Mouse (Mus musculus): ENCODE measurements around the gene Fubp1. TPM values are rescaled to one million over a fixed set of nuclear protein-coding genes. Genes with fewer than 3 reads are reported as not detected.

Fubp1 gene
- total RNA-seq (2014; fragmentation: Nextera tagmentation) = 197 and 235 TPM in 2 replicates
- total RNA-seq (2017) = 282 and 332 TPM in 2 replicates

DNA sequence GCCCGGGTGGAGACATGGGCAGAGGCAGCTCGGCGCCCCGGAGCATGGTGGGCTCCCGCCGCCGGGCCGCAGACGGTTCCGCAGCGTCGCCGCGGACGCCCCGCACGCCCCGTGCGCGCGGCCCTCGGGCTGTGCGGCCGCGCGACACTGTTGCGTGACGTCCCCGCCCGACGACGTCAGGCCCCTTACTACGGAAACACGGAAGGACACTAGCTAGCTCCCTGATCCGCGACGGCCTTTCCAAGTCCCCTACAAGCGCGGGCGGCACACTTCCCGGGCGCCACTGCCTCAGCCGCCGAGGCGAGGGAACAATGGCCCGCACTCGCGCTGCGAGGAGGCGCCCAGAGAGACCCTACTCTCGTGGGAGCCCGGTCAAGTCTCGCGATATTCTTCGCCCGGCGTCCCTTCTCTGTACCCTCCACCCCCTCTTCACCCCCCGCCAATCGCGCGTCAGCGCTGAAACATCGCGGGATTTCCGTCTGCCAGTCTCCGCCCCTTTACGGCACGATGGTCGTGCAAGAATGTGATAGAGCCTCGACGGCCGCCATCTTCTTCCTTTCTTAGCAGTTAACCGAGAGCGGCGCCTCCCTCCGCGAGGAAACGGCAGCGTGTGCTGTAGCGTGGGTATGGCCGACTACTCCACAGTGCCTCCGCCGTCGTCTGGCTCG is at the start of gene Fubp1, which contains the start of gene Dnajb4:
TSS of gene Fubp1 (plus strand) at position 456 of the 668 bp plus-strand sequence.
TSS of gene Dnajb4 (minus strand) at position 336 of the 668 bp plus-strand sequence.
- peak; percentile 81 for ATAC-seq (replicated peaks; ENCODE audit: low FRiP score, low TSS enrichment, poor library complexity, severe bottlenecking)

DNA sequence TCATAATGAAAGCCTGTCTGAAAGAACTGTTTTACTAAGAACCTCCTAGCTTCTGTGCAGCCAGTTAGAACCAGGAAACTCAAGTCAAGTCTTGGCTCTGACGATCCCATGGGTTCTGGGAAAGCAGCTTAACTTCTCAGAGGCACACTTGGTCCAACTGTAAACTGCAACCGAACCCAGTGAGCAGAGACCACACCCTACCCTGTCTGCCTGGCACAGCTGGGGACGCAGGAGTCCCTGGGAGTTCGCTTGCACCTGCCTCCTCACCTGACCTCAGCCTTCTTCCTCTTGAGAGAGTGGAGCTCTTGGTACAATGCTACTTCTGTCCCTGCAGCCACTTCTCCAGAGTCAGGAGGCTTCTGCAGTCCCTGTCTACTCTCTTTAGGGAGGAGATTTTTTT is 49.6 kb upstream of the Fubp1 start:
- peak; percentile 64; the same call in 1 of the 2 replicates for ATAC-seq (replicated peaks; ENCODE audit: low FRiP score, low TSS enrichment, poor library complexity, severe bottlenecking)

DNA sequence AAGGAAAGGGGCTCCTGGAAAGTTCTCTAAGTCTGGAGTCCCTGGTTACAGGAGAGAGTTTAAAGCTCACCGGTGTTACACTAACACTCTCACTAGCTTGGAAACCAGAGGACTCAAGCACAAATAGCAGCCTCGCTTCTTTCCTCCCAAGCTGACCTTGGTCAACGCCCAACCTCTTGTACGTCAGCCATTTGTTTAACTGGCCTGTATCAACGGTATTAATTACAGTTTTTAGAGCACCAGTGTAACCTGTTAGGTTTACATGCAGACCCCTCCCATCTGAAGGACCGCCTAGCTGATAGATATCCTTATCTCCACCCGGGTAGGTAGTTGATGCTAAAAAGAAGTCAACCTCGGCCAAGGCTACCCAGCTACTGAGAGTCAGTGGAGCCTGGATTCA is 46.9 kb upstream of the Fubp1 start:
- ATAC-seq (replicated peaks; ENCODE audit: low FRiP score, low TSS enrichment, poor library complexity, severe bottlenecking) = no peak

DNA sequence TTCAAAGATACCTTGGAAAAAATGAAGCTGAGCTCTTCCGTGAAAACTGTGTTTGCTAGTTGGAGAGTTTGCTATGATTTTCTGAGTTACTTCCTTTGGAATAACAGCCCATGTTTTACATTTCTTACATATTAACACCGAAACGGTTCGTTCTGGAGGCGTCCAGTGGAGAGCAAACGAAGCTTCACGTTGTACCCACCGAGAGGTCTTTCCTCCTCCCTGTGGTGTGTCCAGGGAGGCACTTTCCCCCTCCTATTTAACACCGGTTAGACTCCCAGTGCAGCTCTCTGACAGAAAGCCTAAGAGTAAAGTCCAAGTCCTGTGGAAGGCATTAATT is 45.2 kb upstream of the Fubp1 start:
- no peak for ATAC-seq (replicated peaks; ENCODE audit: low FRiP score, low TSS enrichment, poor library complexity, severe bottlenecking)

DNA sequence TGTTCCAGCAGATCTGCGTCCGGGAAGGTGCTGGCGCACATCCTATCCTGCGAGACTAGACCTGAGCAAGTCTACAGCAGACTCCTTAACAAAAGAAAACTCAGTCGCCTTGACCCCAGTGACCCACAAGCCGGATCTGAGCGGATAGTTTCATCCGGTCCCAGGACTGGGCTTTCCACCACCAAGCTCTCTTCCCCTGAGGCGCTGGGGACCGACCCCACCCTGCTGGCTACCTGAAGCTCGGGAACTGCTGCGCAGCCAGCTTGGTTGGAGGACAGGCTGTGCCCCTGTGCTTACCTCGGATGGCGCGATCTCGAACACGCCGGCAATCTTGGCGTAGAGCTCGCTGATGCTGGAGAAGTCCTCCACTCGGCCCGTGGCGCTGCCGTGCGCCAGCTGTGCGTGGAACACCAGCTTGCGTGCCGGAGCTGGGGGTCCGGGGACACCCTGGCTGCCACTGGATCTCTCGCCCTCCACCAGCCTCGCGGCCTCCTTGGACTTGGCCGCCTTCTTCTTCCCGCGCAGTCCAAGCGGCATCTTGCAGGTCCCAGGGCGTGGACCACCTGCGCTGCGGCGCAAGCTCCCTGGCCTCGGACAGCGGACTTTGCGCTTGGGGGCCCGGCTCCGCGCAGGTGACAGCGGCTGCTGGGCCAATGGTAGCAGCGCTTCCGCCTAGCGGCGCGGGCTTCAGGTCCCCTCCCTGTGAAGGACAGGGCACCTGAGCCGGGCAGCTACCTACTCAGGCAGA is 44.7 kb upstream of the Fubp1 start:
- ATAC-seq (replicated peaks; ENCODE audit: low FRiP score, low TSS enrichment, poor library complexity, severe bottlenecking) = 0 out of 2 replicates have a peak, but pooled peaks have one; percentile 16

DNA sequence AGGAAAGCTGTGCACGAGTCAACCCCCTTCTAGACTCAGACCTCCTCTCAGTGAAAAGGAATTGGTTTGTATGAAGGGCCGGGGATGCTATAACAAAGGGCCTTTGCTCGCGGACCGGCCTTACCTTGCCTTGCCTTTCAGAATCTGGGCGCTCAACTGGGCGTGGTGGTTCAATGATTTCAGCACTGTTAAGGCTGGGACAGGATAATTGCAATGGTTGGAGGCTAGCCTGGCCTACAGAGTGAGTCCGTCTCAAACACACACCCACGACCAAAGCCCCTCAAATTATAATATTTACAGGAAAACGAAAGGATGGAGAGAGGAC is 44.2 kb upstream of the Fubp1 start, which contains the start of gene Gipc2:
TSS of gene Gipc2 (minus strand) at position 132 of the 325 bp plus-strand sequence.
- 0 out of 2 replicates have a peak, but pooled peaks have one; percentile 36 for ATAC-seq (replicated peaks; ENCODE audit: low FRiP score, low TSS enrichment, poor library complexity, severe bottlenecking)

DNA sequence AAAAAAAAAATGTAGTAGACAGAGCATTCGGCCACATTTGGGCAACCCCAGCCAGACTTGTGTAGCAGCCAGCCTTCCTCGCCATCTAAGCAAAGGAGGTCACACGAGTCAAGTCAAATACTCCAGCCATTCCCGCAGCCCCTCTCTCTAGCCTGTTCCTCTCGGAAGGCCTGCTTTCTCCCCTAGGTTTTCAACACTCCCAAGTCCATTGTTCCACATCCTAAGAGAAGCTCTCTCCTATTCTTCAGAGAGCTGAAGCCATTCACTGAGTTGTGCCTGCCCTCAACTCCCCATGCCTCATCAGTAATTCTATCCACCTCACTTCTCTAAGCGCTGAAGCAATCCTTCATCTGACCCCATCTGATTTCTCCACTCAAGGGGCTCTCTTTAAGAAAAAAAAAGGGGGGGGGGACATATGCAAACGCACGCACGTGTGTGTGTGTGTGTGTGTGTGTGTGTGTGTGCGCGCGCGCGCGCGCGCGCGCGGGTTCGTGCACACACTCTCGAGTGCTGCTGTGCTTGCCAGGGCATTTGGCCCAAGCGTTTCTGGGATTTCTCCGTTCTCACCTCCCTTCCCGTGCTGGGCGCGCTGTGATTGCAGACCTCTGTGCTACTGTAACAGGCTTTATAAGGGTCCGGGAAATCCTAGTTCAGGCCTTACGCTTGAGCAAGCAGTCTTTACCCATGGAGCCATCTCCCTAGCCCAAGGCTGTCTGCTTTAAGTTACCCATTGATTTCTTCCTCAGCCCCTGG is 43.3 kb upstream of the Fubp1 start:
- no peak for ATAC-seq (replicated peaks; ENCODE audit: low FRiP score, low TSS enrichment, poor library complexity, severe bottlenecking)

DNA sequence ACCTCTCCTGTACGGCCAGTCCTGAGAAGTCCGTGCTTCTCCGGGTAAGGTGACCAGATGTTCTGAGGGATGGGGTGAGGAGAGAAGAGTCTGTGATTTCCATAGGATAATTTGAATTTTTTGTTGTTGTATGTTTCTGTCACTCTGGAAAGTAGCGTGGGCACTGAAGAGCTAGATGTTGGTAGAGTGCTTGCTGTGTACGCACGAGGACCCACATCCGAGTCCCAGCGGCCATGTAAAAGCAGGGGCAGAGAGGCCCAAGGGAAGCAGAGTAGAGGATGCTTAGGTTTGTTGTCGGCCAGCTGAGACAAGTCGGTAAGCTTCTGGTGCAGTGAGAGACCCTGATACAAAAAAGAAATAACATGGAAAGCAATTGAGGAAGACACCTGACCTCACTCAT is 42.2 kb upstream of the Fubp1 start:
- no peak for ATAC-seq (replicated peaks; ENCODE audit: low FRiP score, low TSS enrichment, poor library complexity, severe bottlenecking)

DNA sequence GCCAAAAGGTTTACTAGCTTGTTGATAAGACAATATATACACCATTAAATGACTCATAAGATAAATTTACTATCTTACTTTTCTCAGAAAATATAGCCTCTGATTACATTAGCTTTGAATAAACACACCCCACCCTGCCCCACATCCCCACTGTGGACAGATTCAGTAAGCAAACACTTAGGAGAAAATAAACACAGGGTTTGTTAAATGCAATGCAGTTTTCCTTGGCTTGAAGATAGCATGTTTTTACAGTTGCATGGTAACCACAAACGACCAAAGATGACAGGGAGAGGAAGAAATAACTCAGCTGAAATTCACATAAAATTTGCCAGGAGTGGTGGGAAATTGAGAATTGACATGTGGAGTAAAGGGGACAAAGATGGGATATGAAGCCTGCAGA is 39.8 kb upstream of the Fubp1 start:
- no peak for ATAC-seq (replicated peaks; ENCODE audit: low FRiP score, low TSS enrichment, poor library complexity, severe bottlenecking)

DNA sequence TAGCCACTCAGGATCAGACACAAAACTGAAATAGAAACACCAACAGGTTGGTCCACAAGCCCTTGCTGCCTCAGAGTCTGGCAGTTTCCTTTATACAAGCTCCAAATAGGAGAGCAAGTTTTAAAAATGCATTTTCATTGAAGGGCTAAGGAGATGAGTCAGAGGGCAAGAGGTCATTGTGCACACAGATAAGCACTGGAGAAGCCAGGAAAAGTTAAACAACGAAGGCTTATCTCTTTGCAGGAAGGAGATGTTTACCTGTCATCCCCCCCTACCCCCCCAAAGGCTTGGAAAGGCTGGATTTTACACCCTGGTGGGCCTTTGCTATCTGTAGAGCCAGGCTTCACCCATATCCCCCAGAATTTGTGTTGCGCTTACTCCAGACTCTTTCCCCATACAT is 39.0 kb upstream of the Fubp1 start:
- no peak for ATAC-seq (replicated peaks; ENCODE audit: low FRiP score, low TSS enrichment, poor library complexity, severe bottlenecking)

- ATAC-seq (replicated peaks; ENCODE audit: low FRiP score, low TSS enrichment, poor library complexity, severe bottlenecking) = no peak
These were observed 38.4 kb upstream of the Fubp1 start for GRCm38 (mm10) chr3:152171862-152172261.

GRCm38 (mm10) chr3:152172322-152172935 is 37.8 kb upstream of the Fubp1 start:
- ATAC-seq (replicated peaks; ENCODE audit: low FRiP score, low TSS enrichment, poor library complexity, severe bottlenecking) = no peak

DNA sequence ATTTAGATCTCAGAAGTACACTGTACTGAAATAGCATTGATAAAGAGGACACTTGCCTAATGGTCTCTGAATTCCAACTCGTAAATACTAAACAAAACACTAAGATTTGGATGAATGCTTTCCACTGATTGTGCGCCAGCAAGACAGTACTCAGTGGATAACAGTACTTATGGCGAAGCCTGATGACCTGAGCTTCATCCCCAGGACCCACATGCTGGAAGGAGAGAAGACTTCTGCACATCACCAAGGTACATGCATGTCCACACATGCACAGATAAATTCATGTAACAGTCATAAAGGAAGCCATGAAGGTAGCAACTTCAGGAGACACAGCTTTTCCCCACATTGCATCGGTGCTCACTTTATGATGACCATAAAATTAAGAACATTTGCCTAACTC is 31.4 kb upstream of the Fubp1 start:
- no peak for ATAC-seq (replicated peaks; ENCODE audit: low FRiP score, low TSS enrichment, poor library complexity, severe bottlenecking)

DNA sequence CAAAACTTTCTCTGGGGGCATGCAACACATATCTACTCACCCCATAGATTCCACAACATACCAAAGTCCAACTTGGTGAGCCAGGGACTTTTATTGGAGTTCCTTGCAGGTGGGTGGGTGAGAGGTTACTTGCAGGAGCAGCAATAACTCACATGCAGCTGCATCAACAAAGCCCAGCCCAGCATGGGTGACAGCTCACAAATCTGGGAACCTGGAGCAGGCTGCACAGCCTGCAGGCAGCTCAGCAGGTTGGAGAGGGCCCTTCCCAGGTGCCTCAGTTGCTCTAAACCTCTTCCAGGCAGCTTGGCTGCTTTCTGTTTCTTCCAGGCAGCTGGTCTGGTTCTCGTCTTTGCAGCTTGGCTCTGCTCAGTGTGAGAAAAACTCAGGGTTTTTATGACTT is 30.9 kb upstream of the Fubp1 start:
- no peak for ATAC-seq (replicated peaks; ENCODE audit: low FRiP score, low TSS enrichment, poor library complexity, severe bottlenecking)

- no peak for ATAC-seq (replicated peaks; ENCODE audit: low FRiP score, low TSS enrichment, poor library complexity, severe bottlenecking)
These were observed 29.6 kb upstream of the Fubp1 start for GRCm38 (mm10) chr3:152180624-152181023.

GRCm38 (mm10) chr3:152183522-152183921 is 26.7 kb upstream of the Fubp1 start:
- ATAC-seq (replicated peaks; ENCODE audit: low FRiP score, low TSS enrichment, poor library complexity, severe bottlenecking) = no peak

DNA sequence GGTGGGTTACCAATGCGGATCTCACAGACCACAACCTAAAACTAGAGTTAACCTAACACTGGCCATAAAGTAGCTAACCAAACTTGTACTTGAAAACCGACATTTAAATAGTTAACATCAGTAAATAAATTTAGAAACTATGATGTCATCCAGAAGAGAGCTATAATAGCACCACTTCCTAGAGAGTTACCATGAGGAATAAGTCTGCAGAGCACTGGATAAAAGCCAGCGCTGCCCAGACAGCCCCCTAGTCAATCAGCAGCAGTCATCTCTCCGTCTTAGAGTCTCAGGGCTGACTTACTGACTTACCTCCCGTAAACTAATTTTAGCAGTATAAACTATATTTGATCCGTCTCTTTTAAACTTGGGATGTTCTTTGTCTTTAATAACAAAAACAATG is 24.1 kb upstream of the Fubp1 start:
- no peak for ATAC-seq (replicated peaks; ENCODE audit: low FRiP score, low TSS enrichment, poor library complexity, severe bottlenecking)

GRCm38 (mm10) chr3:152189306-152189705 is 20.9 kb upstream of the Fubp1 start:
- peak; percentile 7; the same call in 1 of the 2 replicates for ATAC-seq (replicated peaks; ENCODE audit: low FRiP score, low TSS enrichment, poor library complexity, severe bottlenecking)

DNA sequence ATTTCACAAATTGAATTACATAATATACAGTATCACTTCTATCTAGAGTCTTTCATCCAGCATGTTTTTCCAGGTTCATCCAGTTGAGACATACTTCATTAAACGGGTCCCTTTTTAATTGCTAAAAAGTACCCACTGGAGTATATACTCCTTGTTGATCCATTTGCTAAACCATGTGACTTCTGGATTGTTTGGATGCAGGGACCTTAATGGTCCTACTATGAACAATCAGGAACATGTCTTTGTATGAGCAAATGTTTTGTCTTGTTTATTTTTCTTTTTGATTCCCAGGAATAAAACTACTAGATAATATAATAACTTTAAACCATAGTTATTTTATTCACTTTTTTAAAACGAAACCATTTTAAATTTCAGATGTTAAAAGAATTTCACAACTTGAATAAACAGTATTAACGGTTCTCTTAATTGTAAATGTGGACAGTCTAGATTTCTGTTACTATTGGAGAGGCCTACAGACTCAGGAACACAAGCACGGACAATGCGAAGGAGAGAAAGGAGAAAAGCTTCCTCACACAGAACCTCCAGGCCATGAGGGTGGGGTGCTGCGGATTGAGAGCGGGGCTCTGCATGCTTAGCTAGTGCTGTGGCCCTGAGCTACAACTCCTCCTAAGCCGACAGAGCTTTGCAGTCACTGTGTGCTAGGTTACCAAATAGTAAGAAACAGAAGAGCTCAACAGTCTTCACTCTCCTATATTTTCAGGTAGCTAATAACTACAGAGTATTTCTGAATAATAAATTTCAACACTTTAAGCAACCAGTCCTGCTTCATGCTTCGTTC is 19.3 kb upstream of the Fubp1 start:
- no peak for ATAC-seq (replicated peaks; ENCODE audit: low FRiP score, low TSS enrichment, poor library complexity, severe bottlenecking)
